Mouse (Mus musculus): Measurements from ENCODE around the gene Reep6.

DNA sequence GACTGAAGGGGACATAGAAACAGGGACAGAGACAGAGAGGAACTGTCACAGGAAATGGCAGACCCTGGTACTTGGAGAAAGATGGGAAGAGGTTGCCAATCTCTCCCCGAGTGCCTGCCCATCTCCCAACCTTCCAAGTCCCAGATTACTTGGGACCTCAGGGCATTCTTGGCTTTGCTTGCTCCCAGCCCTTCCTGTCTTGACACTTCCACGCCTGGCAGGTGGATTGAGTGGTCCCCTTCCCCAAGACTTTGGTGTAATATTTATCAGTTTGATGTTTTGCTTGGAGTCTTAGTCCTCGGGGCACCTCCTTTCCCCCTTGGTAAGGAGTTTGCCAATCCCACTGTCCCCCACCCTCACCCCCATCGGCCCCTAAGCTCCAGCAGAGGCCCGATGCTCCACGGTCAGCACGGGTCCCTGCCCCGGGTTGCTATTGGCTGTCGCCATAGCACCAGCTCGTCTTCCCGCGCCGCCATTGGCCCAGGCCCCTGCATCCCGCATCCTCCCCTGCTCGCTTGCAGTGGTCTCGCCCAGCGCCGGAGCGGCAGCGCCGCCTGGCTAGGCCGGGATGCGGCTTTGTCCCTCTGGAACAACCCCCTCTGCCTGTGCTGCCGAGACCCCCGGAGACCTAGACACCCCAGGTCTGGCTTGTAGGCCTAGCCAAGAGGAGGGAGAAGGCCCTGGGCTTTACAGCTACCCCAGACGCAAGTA lies 31.0 kb upstream of the Reep6 start:
- TF ChIP-seq POLR2A (IDR thresholded peaks at IDR 0.05; ENCODE audit: borderline replicate concordance, extremely low read depth, insufficient read depth, insufficient read length, poor library complexity, severe bottlenecking) (peak; percentile 96), CTCF (IDR thresholded peaks at IDR 0.05; ENCODE audit: borderline replicate concordance, extremely low read depth, insufficient read depth, insufficient read length) (no peak)
